Mouse (Mus musculus) right cerebral cortex, postnatal 10 days (tissue): ENCODE measurements around the gene Scyl1.
A peak's percentile ranks its signal among the peaks of the same experiment; 100 is the strongest.
"Not testable (repeated sequence)": the region's sequence is repeated elsewhere in the genome, so short reads cannot be mapped to it uniquely, and the experiment has no call there.

ENCODE experiments used
- DNase-seq, 2 experiments: peaks; one replicate each; pipeline ENCODE4 v3.0.0; 2021; ENCODE audit warnings: low spot score in 2 of 2

The Scyl1 gene

GRCm38 (mm10) chr19:5770925-5771860, at the start of gene Scyl1:
TSS of gene Scyl1 (minus strand) at chr19:5771419.
- DNase-seq: peak; percentile 93 to 94

DNA sequence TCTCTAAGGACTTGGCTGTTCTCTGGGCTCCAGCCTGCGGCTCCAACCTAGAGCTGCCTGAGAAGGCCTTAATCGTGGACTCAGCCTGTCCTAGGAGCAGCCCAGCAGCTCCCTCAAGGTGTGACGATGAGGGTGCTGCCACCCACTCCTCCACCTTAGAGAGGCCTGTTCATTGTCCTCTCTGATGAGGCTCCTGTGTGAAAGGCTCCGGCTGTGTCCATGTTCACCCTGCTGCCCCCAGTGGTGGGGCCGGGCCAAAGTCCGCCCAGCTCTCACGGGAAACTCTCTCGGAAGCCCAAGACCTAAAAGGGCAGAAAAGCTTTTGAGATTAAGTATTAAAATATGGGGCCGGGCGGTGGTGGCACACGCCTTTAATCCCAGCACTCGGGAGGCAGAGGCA, 48.3 kb upstream of the Scyl1 start:
- DNase-seq: no peak

DNA sequence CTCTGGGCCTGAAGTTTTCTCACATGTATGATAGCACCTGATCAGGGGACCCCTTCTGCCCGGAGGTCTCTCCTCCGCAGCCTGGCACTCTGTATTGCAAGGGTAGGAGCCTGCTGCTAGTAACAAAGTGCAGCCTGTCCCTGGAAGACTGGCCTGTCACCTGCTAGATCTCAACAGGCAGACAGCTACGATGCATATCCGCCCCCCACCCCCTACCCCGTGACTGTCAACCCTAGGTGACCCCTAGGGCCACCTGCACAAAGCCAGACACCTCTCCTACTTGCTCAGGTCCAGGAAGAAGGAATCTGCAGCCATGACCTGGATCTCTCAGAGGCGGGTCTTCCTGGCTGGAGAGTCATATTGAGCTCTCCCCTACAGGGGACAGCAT, 47.4 kb upstream of the Scyl1 start:
- DNase-seq: no peak

- peak; percentile 91 to 93 for DNase-seq
Observed at GRCm38 (mm10) chr19:5817703-5818589, 46.7 kb upstream of the Scyl1 start.

- no peak for DNase-seq
Observed at GRCm38 (mm10) chr19:5815928-5816327, 44.7 kb upstream of the Scyl1 start.

GRCm38 (mm10) chr19:5815010-5815409, 43.8 kb upstream of the Scyl1 start:
- no peak for DNase-seq

DNA sequence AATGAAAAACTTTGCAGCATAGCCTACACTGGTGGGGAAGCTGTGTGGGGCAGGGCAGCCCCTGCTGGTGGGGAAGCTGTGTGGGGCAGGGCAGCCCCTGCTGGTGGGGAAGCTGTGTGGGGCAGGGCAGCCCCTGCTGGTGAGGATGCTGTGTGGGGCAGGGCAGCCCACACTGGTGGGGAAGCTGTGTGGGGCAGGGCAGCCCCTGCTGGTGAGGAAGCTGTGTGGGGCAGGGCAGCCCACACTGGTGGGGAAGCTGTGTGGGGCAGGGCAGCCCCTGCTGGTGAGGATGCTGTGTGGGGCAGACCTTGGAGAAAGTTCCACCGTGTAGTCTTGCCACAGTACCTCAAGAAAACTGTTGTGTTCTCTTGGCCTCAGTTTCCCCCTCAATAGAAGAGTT, 42.8 kb upstream of the Scyl1 start:
- DNase-seq: not testable (repeated sequence)

- no peak for DNase-seq
Observed at GRCm38 (mm10) chr19:5813567-5813966, 42.3 kb upstream of the Scyl1 start.

GRCm38 (mm10) chr19:5811771-5812504, 40.7 kb upstream of the Scyl1 start:
- DNase-seq: peak; percentile 93 to 98

DNA sequence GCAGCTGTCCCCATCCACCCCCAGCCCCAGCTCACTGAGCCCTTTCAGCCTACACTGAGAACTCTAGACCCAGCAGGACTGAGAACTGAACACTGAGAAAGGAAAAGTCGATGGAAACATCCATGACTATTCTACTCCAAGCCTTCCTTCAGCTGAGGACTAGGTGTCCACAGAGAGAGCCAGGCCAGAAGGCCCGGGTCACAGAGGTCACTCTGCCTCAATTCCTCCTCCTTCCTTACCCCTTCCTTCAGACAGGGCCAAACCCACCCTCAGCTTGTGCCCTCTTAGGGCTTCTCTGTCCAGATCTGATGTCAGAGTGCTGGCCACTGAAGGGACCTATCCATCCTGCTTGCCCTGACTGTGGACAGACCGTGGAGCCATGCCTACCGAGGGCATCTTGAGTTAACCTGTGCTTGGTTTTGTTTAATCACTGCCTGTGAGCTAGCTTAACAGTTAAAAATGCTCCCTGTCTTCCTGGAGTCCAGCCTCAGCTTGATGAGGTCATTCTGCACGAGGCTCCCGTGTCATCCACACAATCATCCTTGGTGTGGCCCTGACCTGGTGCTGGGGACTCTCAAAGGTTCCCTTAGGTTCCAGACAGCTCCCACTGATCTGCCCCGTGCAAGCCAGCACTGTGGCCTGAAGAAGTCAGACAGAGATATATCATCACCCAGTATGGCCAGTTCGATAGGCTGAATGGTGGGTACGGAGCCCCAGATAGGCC, 39.8 kb upstream of the Scyl1 start:
- no peak for DNase-seq

DNA sequence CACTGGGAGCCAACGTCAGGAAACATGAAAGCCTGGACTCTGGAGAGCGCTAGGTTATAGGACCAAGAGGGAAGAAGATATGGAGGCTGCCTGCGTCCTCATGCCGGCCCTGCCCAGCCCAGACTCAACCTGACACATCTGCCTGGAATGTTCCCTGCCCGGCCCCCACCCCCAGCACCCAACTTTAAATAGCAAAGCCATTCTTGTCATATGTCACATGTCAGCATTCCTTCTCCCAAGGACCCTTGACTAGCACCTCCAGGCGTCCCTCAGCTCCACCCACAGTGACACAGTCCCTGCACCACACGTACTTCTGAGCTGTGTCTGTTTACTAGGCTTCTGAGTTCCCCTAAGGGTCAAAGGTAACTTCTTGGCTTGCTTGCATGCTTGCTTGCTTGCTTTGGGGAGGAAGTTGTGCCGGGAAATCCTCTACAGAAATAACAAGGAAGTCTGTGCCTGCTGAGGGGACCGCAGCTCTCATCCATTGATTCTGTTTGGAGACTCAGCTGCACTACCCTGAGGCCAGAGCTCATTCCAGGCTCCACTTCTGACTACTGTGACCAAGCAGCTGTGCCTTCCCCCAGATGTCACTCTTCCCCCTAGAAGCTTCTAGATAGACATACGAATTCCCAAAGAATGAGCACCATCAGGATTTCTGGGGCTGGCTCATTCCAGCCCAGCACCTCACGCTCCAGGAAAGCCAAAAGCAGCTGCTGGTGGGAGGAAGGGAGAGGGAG, 39.1 kb upstream of the Scyl1 start:
- DNase-seq: no peak

DNA sequence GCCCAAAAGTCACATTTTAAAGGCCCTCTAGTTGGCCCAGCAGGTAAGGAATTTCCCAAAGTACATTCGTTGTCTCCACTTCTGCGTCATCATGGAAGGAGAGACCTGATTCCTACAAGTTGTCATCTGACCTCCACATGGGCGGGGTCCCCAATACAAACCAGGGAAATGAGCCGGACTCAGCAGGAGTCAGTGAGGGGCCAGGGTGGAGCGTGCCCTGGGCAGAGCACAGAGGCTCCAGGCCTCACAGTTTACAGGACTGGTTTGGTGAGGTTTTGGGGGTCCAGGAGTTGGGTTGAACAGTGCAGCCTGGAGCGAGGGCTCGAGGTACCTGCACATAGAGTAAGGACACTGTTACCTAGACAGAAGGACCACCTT, 38.5 kb upstream of the Scyl1 start:
- DNase-seq: no peak

GRCm38 (mm10) chr19:5808955-5809711, 37.9 kb upstream of the Scyl1 start:
- no peak for DNase-seq

DNA sequence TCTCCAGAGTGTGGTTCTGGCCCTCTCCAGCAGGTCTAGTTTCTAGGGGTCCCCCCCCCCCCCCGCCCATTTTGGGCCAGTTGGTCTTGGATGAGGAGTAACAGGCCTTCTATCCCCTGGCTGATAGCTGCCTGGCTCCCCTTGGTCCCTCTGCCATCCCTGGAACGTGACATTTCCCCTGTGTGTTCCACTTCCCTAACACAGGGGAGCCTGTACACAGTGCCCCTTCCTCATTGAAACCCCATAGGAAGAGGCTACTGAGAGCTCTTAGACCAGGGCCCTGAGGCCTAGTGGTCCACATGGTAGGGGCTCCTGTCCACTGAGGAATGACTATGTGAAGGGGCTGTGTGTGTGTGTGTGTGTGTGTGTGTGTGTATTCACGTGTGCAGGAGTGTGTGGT, 36.5 kb upstream of the Scyl1 start:
- no peak for DNase-seq

DNA sequence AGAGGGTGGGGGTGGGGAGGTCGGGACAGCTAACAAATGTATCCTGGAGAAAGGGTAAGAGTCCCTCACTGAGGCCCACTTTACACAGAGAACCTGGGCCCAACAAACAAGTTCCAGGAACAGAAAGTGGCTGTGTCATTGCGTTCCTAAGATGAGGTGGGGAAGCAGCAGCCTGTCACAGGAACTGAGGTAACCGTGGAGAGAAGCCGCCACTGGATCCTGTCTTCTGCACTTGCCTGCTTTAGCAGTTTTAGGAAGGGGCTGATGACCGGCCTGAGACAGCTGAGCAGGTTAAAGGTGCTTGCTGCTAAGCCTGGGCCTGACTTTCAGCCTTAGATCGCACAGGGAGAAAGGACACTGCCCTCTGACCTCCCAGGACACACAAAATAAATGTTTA, 35.6 kb upstream of the Scyl1 start:
- DNase-seq: peak in 1 of 2 experiments; percentile 40

GRCm38 (mm10) chr19:5806051-5806808, 35.0 kb upstream of the Scyl1 start:
- peak in 1 of 2 experiments; percentile 51 for DNase-seq

- DNase-seq: peak in 1 of 2 experiments; percentile 37
Observed at GRCm38 (mm10) chr19:5804371-5804899, 33.2 kb upstream of the Scyl1 start.

DNA sequence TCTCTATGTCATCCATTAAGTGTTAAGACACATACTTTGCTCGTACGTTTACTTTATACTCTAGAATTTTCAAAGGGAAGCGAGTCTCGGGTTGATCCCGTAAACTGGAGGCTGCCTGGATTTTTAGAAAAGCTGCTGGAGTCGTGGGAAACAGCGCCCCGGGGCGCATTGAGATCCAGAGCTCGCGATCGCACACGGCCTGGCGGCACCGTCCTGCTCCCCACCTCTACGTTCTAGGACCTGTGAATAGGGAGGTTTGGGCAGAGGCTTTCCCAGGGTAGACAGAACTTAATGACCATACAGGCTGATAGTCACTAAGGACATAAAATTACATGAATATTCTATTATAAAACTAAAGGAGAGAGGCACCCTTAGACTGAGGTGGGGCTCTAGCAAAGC, 32.7 kb upstream of the Scyl1 start:
- peak in 1 of 2 experiments; percentile 60 for DNase-seq
